Mouse (Mus musculus): ENCODE data around the gene Ptprg.
A peak's percentile ranks its signal among the peaks of the same experiment; 100 is the strongest.

DNA sequence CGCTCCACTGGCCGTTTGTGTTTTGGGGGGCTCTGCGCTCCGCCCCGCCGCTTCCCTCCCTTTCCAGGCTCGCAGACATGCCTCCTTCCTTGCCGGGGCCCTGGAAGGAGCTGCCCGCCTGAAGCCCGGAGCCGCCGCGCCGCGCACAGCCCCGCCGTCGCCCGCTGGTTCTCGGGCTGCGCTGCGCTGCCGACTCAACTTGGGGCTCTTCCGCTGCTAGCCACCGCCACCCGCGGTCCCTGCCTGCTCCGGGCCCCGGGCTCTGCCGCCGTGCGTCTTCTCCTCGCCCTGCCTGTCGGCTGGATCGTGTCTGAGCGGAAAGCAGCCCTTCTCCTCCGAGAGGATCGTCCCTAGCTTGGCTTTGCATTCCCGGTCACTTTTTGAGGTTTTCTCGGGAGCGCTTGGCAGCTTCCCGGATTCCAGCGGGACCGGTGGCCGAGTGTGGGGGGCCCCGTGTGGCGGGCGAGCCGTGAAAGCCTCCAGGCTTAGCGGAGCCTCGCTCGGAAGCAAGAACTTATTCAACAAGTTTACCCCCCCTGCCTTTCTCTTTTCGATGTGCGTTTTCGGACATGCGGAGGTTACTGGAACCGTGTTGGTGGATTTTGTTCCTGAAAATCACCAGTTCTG lies 460 bp downstream of the Ptprg start:
- TF ChIP-seq CTCF (IDR thresholded peaks at IDR 0.05; ENCODE audit: extremely low read depth, insufficient read length, insufficient replicate concordance, low read depth, low read length) (no peak), POLR2A (IDR thresholded peaks at IDR 0.05; ENCODE audit: low read depth, low read length) (0 out of 2 replicates have a peak, but pooled peaks have one; percentile 10)

All from small intestine, adult 2 months (tissue).